Mouse (Mus musculus): ENCODE measurements at regions not wholly inside any gene's neighbourhood (a gene's known extent, or its start where the extent isn't known, plus 50 kb on each side); places are given as distances from the start of the nearest gene placed in this dataset.

GRCm38 (mm10) chr19:15052642-15053239 is 454.9 kb upstream of the Tle4 start:
- no peak for DNase-seq (ENCODE audit: low read depth, low spot score)

- DNase-seq (ENCODE audit: low read depth, low spot score) = no peak
These were observed 450.0 kb upstream of the Tle4 start for GRCm38 (mm10) chr19:15047896-15048295.

GRCm38 (mm10) chr19:15047306-15047868 is 449.5 kb upstream of the Tle4 start:
- DNase-seq (ENCODE audit: low read depth, low spot score) = no peak

DNA sequence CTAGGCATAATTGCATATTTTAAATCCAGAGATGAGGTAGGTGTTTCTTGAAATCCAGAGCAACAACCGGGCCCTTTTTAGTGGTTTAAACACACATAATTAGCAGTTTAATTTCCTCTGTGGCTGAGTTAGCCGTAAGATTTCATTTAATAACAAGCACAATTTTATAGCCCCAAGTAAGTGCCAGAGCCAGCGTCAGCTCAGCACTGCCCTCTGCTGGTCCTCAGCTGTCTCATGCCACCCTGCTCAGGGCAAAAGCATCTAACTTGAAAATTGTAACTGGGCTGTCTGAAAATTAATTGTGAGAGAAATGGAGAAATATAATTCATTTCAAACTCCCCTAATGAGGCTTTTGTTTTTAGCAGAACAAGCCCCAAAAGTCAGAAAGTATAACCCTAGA is 437.7 kb upstream of the Tle4 start:
- peak; percentile 76 for DNase-seq (ENCODE audit: low read depth, low spot score)

DNA sequence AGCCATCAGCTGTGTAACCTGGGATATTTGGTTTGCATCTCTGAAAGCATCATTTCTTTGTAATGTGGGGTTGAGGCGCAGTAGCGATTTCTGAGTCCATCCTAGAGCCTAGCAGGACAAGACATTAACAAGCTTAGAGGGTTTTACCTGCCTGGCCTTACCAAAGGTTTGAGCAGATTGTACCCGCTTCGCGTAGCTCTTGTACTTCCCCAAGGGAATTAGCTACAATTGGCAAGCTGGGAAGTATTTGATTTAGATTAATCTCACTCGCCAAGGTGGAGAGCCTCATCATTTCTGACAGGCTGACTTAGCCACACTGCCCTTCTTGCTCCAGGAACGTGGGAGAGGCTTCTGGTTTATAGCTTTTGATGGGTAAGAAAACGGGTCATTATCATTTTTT is 436.1 kb upstream of the Tle4 start:
- no peak for DNase-seq (ENCODE audit: low read depth, low spot score)

DNA sequence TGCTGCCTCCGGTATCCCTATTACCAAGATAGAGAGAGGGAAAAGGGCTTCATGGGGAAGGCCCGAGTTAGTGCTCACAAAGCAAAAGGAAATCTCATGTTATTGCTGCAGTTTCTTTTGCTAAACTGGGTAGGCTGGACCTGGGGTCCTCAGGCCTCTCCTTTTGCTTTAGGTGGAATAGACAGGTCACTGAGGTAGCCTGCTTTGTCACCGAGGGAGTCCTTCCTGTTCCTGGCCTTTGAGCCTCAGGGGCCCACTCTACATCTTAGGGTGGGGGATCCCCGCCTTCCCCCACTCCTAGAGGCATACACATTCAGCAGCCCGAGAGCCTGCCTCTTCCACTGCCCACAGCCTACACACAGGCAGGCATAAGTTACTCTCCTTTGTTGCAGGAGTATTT is 435.5 kb upstream of the Tle4 start:
- DNase-seq (ENCODE audit: low read depth, low spot score) = no peak

DNA sequence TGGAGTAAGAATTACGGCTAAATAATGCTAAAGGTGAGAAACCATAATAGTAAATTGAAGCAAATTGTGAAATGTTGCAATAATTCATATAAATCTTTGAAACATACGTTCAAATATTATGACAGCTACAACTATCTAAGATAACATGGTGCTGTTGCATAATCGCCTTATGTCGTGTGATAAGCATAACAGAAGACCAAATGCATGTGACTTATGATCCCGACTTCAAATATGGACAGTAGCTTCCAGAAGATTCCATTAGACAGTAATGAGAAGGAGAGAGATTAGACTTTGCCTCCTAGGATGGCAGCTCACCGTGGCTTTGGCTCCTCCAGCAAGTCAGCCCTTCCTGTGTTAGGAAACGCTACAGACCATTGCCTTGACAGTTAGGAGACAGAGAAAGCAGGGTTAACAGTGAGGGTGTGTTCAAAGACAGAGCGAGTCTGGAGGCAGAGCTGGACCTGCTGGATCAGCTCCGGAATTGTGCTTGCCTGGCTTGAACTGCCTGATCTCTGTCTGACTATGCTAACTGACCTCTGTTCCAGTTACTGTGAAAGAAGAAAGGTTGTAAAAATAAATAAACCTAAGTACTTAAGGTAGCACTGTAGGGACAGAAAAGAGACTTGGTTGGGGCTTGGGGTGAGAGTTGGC is 434.6 kb upstream of the Tle4 start:
- no peak for DNase-seq (ENCODE audit: low read depth, low spot score)

GRCm38 (mm10) chr19:15031483-15031882 is 433.6 kb upstream of the Tle4 start:
- DNase-seq (ENCODE audit: low read depth, low spot score) = no peak

DNA sequence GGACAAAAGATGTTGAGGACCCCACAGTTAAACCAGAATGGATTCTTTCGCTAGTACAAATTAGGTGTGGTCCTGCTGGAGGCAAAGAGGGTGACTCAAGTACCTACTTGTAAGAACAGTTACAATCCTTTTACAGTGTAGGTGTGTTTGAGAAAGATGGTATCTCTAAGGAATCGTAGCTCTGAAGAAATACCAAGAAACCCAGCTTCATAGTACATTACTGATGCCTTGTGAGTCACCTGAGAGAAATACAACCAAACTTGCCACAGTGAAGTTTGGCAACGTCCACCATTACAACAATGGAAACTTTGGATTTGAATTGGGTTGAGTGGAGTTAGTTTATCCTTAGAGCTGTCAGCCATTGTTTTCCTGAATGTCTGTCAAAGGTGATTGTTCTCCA is 405.7 kb upstream of the Tle4 start:
- DNase-seq (ENCODE audit: low read depth, low spot score) = no peak

- no peak for DNase-seq (ENCODE audit: low read depth, low spot score)
These were observed 395.5 kb upstream of the Tle4 start for GRCm38 (mm10) chr19:14993344-14993743.

DNA sequence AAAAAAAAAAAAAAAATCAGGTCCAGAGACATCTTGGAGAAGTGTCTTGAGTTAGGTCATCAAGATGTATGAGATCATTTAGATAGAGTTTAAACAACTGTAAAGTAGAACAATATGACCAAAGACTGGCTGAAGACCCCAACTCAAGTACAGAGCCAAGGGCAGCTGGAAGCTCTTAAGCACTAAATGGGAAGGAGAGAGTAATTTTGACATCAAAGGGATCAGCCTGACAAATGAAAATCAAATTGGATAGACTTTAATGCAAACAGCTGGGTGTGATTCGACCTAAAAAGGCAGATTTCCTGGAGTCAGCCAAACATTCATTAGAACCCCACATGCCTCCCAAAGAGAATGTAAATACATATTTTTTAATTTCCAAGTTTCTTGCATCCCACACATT is 372.3 kb upstream of the Tle4 start:
- DNase-seq (ENCODE audit: low read depth, low spot score) = no peak

- DNase-seq (ENCODE audit: low read depth, low spot score) = no peak
These were observed 370.4 kb upstream of the Tle4 start for GRCm38 (mm10) chr19:14968283-14968682.

GRCm38 (mm10) chr19:14957727-14958126 is 359.9 kb upstream of the Tle4 start:
- DNase-seq (ENCODE audit: low read depth, low spot score) = no peak

DNA sequence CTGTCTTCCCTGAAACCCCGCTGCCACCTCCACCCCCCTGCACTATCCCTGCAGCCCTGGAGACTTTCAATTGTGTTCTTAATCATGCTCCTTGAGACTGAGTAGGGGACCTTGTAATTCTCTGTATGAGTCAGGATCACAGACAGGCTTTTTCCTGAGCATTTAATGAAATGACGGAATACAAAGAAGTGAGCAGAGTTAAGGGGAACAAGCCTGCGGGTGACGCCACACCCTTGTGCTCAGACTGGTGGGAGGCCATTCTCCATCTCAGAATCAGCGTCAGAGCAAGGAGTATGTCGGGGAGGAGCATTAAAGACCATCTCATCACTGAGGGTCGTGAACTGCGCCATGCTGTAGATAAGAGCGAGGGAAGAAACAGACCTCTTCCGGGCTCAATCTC is 359.3 kb upstream of the Tle4 start:
- DNase-seq (ENCODE audit: low read depth, low spot score) = no peak

GRCm38 (mm10) chr19:14956392-14956791 is 358.5 kb upstream of the Tle4 start:
- DNase-seq (ENCODE audit: low read depth, low spot score) = no peak

DNA sequence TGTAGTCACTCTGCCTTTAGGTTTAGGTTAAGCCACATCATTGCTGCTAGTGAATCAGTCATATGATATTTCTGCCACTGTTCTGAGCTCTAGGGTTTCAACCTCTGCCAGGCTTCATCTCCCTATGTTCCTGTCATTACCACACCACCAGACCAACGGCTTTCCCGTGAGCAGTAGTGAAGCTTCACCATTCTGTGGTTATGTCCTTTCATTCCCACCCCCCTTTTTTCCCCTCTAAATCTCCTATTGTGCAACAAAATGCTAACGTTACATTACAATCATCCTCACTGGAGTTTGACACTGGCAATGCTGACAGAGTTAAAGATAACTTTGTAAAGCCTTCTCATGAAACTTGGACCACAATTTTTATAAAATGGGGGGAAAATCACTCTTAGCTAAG is 358.1 kb upstream of the Tle4 start:
- no peak for DNase-seq (ENCODE audit: low read depth, low spot score)

DNA sequence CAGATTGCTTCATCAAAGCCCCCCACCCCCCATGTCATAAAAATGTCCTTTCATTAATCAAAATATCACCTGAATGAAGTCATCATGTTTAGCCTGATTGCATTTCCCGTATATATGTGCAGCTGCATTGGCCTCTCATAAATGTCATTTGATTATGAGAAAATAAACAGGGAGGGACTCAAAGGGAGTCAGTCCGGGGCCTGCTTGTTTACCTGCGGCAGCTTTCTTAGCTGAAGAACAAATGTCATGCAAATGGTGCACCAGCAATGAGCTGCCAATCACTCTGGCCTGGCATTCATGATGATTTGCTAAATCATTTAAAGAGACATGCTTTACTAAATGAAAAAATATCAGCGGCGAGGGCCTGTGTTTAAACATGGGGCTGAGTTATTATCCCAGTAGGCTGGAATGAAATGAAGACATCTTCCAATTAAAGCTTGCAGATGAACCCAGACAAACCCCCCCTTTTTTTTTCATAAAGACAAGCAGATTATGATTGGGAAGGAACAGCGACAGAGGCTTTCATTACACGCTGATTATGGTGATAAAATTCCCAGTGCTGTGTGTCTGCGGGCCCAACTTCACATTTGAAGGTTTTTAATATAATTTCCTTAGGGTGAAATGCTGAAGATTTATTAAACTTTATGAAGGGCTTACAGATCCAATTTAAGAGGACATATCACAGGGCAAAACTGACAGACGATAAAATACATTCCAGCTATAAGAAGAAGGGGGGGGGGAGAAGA is 342.5 kb upstream of the Tle4 start:
- no peak for DNase-seq (ENCODE audit: low read depth, low spot score)

DNA sequence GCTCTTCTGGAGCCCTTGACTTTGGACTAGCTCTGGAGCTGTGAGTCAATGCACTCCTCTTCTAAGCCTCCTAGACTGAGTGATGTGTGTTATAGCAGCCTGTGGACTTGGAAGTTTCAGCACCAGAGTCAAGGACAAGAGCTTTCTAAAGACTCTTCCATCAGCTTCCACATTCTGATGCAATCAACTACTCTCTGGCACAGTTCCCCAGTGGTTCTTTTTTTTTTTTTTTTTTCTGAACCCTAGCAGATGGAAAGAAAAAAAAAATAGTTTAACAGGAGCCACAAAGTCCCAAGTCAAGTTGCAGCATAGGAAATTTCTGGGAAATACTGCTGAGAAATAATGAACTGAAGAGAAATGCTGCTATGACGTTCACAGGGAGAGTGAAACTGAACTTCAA is 324.4 kb upstream of the Tle4 start:
- DNase-seq (ENCODE audit: low read depth, low spot score) = peak; percentile 2

GRCm38 (mm10) chr19:14911056-14911850 is 313.4 kb upstream of the Tle4 start:
- DNase-seq (ENCODE audit: low read depth, low spot score) = no peak

DNA sequence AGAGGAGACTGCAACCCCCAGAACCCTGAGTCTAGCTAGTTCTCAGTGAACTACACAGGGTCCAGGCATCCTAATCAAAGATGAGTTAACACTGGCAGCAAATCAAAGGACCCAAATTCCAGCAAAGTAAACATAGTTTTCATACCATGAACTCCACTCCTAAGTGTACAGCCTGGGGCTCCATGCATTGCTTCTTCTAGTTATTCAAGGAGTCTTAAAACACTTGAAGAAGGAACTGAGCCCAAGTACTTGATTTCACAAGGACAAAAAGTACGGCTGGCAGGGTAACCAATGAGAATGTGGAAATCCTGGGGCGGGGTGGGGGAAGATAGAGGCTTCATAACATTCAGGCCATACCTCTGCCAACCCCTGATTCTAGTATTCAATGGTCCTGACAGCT is 297.0 kb upstream of the Tle4 start:
- DNase-seq (ENCODE audit: low read depth, low spot score) = no peak

GRCm38 (mm10) chr19:14892390-14892758 is 294.5 kb upstream of the Tle4 start:
- no peak for DNase-seq (ENCODE audit: low read depth, low spot score)
